Mouse (Mus musculus) E14TG2a.4 (cell line): ENCODE results near the gene Nr2f6.

Source experiments
- CTCF ChIP-seq: conservative IDR thresholded peaks from 2 replicates; pipeline ENCODE4 v1.5.1; 2014; ENCODE audit warnings: low read length
- POU5F1 ChIP-seq: IDR thresholded peaks from 2 replicates; pipeline ENCODE4 v1.6.1; 2014; ENCODE audit warnings: low read length, borderline replicate concordance

- no peak for TF ChIP-seq CTCF
- TF ChIP-seq POU5F1, result no peak
Measured at GRCm38 (mm10) chr8:71404011-71404410, 22.3 kb upstream of the Nr2f6 start.
